Mouse (Mus musculus): ENCODE measurements around the gene Ccdc148. TPM values are rescaled to one million over a fixed set of nuclear protein-coding genes. Genes with fewer than 3 reads are reported as not detected.

The Ccdc148 gene
- total and polyA plus RNA-seq, 3 experiments, result not detected

GRCm38 (mm10) chr2:59167830-59168229 lies 7.3 kb upstream of the Ccdc148 start:
- Histone ChIP-seq H3K27me3 (ENCODE audit: control insufficient read depth in 1 of 2, insufficient read depth in 2 of 2, low read length in 2 of 2) (no peaks in the 10 kb centered on the region), H3K4me1 (ENCODE audit: control insufficient read depth in 1 of 2, insufficient read depth in 2 of 2, low read length in 2 of 2) (no peaks in the 10 kb centered on the region), H3K36me3 (ENCODE audit: control insufficient read depth in 1 of 2, insufficient read depth in 2 of 2, low read length in 2 of 2) (no peaks in the 10 kb centered on the region), H3K79me2 (ENCODE audit: control insufficient read depth, insufficient read depth, low read length, poor library complexity) (no peaks in the 10 kb centered on the region), H3K27ac (ENCODE audit: control insufficient read depth, low read depth, low read length) (no peak overlapping the region), H3K9ac (ENCODE audit: control insufficient read depth, low read depth, low read length, poor library complexity, severe bottlenecking) (no peak overlapping the region), H3K9me3 (replicated peaks; ENCODE audit: insufficient read depth, low read length) (no peaks in the 10 kb centered on the region), H3K4me3 (ENCODE audit: control insufficient read depth in 1 of 2, insufficient read depth in 1 of 2, low read depth in 2 of 2, low read length in 2 of 2) (no peak overlapping the region)
- no peak for DNase-seq (ENCODE audit: low read depth, low spot score)
- TF ChIP-seq NRF1 (IDR thresholded peaks at IDR 0.05; ENCODE audit: insufficient read depth, low read depth, low read length, poor library complexity, severe bottlenecking), result no peak
- no peak for TF ChIP-seq CHD2 (IDR thresholded peaks at IDR 0.05; ENCODE audit: low read length)

GRCm38 (mm10) chr2:59166976-59167375 lies 6.5 kb upstream of the Ccdc148 start:
- Histone ChIP-seq H3K36me3 (ENCODE audit: control insufficient read depth in 1 of 2, insufficient read depth in 2 of 2, low read length in 2 of 2) (no peaks in the 10 kb centered on the region), H3K9ac (ENCODE audit: control insufficient read depth, low read depth, low read length, poor library complexity, severe bottlenecking) (no peak overlapping the region), H3K4me3 (ENCODE audit: control insufficient read depth in 1 of 2, insufficient read depth in 1 of 2, low read depth in 2 of 2, low read length in 2 of 2) (no peak overlapping the region), H3K4me1 (ENCODE audit: control insufficient read depth in 1 of 2, insufficient read depth in 2 of 2, low read length in 2 of 2) (no peaks in the 10 kb centered on the region), H3K27ac (ENCODE audit: control insufficient read depth, low read depth, low read length) (no peak overlapping the region), H3K27me3 (ENCODE audit: control insufficient read depth in 1 of 2, insufficient read depth in 2 of 2, low read length in 2 of 2) (no peaks in the 10 kb centered on the region), H3K9me3 (replicated peaks; ENCODE audit: insufficient read depth, low read length) (no peaks in the 10 kb centered on the region), H3K79me2 (ENCODE audit: control insufficient read depth, insufficient read depth, low read length, poor library complexity) (no peaks in the 10 kb centered on the region)
- no peak for TF ChIP-seq ELF1 (IDR thresholded peaks at IDR 0.05; ENCODE audit: low read depth, low read length)
- TF ChIP-seq MYC (IDR thresholded peaks at IDR 0.05; ENCODE audit: low read depth, low read length), result no peak
- TF ChIP-seq HCFC1 (IDR thresholded peaks at IDR 0.05; ENCODE audit: low read depth, low read length), result no peak
- TF ChIP-seq MYB (IDR thresholded peaks at IDR 0.05; ENCODE audit: low read depth, low read length), result no peak
- TF ChIP-seq JUND (IDR thresholded peaks at IDR 0.05; ENCODE audit: low read depth, low read length), result no peak
- TF ChIP-seq USF2 (IDR thresholded peaks at IDR 0.05; ENCODE audit: borderline replicate concordance in 1 of 2, insufficient read depth in 1 of 2, low read depth in 1 of 2, low read length in 2 of 2), result no peak
- no peak for TF ChIP-seq USF1 (IDR thresholded peaks at IDR 0.05; ENCODE audit: low read depth, low read length)
- TF ChIP-seq UBTF (IDR thresholded peaks at IDR 0.05; ENCODE audit: borderline replicate concordance, insufficient read depth, low read depth, low read length), result no peak
- TF ChIP-seq GATA1 (IDR thresholded peaks at IDR 0.05; ENCODE audit: low read depth, low read length), result no peak
- no peak for TF ChIP-seq EP300 (IDR thresholded peaks at IDR 0.05; ENCODE audit: low read depth in 1 of 2, low read length in 2 of 2)
- no peak for TF ChIP-seq CTCF (IDR thresholded peaks at IDR 0.05 in 2 of 3, conservative IDR thresholded peaks at IDR 0.05 in 1 of 3; ENCODE audit: control insufficient read depth in 1 of 3, insufficient read depth in 1 of 3, low read depth in 2 of 3, low read length in 3 of 3, poor library complexity in 1 of 3, severe bottlenecking in 1 of 3)
- TF ChIP-seq POLR2AphosphoS2 (IDR thresholded peaks at IDR 0.05; ENCODE audit: low read length), result no peak
- TF ChIP-seq MXI1 (IDR thresholded peaks at IDR 0.05; ENCODE audit: low read depth, low read length), result no peak
- no peak for TF ChIP-seq CHD2 (IDR thresholded peaks at IDR 0.05; ENCODE audit: low read length)
- TF ChIP-seq TCF12 (IDR thresholded peaks at IDR 0.05; ENCODE audit: low read depth, low read length), result no peak
- DNase-seq (ENCODE audit: low read depth, low spot score), result no peak

Measured in MEL (cell line).